Mouse (Mus musculus) heart, postnatal 0 days (tissue): ENCODE data around the gene 3110009E18Rik.

Experiments
- CTCF ChIP-seq: IDR thresholded peaks from 2 replicates; pipeline ENCODE4 v1.5.1; 2016; ENCODE audit warnings: antibody characterized with exemption, control low read depth, low read depth
- EP300 ChIP-seq: IDR thresholded peaks from 2 replicates; pipeline ENCODE4 v1.6.1; 2016; ENCODE audit warnings: antibody characterized with exemption, low read depth

- no peak for TF ChIP-seq CTCF
- no peak for TF ChIP-seq EP300
Measured at GRCm38 (mm10) chr1:120189206-120189605, 68.2 kb downstream of the 3110009E18Rik start.
